Mouse (Mus musculus) MEL (cell line): ENCODE data around the gene Hnrnpul1. TPM values are rescaled to one million over a fixed set of nuclear protein-coding genes. Genes with fewer than 3 reads are reported as not detected.
A peak's percentile ranks its signal among the peaks of the same experiment; 100 is the strongest.

ENCODE experiments used
- DNase-seq: peaks from one replicate; pipeline ENCODE4 v3.0.0; 2011; ENCODE audit warnings: low read depth, low spot score
- H3K27ac ChIP-seq: 2 replicates; pipeline ENCODE4 v1.5.1; 2012; ENCODE audit warnings: low read depth, mild to moderate bottlenecking, control low read depth, low read length, moderate library complexity; ENCODE audit not compliant: control insufficient read depth
- H3K27me3 ChIP-seq, 2 experiments: fragments of 150-350 bp in 1 of 2; sonication (generic) in 1 of 2; 2 replicates each; pipeline ENCODE4 v1.6.1; 2012; ENCODE audit warnings: low read length in 2 of 2, mild to moderate bottlenecking in 2 of 2, improper control_type of control experiment in 1 of 2, moderate library complexity in 1 of 2; ENCODE audit not compliant: insufficient read depth in 2 of 2, control insufficient read depth in 1 of 2
- H3K36me3 ChIP-seq, 2 experiments: 2 replicates each; pipeline ENCODE4 v1.6.1; 2012 to 2014; ENCODE audit warnings: low read length in 2 of 2, improper control_type of control experiment in 1 of 2, inconsistent platforms in 1 of 2, mild to moderate bottlenecking in 1 of 2; ENCODE audit not compliant: insufficient read depth in 2 of 2, control insufficient read depth in 1 of 2
- H3K4me1 ChIP-seq, 2 experiments: fragments of 150-350 bp in 1 of 2; sonication (generic) in 1 of 2; 2 replicates each; pipeline ENCODE4 v1.6.1; 2012; ENCODE audit warnings: low read length in 2 of 2, improper control_type of control experiment in 1 of 2, mild to moderate bottlenecking in 1 of 2; ENCODE audit not compliant: insufficient read depth in 2 of 2, control insufficient read depth in 1 of 2
- H3K4me3 ChIP-seq, 2 experiments: fragments of 150-350 bp in 1 of 2; sonication (generic) in 1 of 2; 2 replicates each; pipeline ENCODE4 v1.5.1; 2012; ENCODE audit warnings: low read depth in 2 of 2, low read length in 2 of 2, mild to moderate bottlenecking in 2 of 2, moderate library complexity in 2 of 2, control low read depth in 1 of 2, improper control_type of control experiment in 1 of 2; ENCODE audit not compliant: control insufficient read depth in 1 of 2, insufficient read depth in 1 of 2
- H3K79me2 ChIP-seq: 2 replicates; pipeline ENCODE4 v1.6.1; 2012; ENCODE audit warnings: mild to moderate bottlenecking, low read length, moderate library complexity; ENCODE audit not compliant: control insufficient read depth, poor library complexity, insufficient read depth
- H3K9ac ChIP-seq: 2 replicates; pipeline ENCODE4 v1.6.1; 2012; ENCODE audit warnings: low read depth, mild to moderate bottlenecking, control low read depth, low read length, moderate library complexity; ENCODE audit not compliant: control insufficient read depth, poor library complexity, severe bottlenecking
- H3K9me3 ChIP-seq: fragments of 150-350 bp; sonication (generic); replicated peaks from 2 replicates; pipeline ENCODE4 v1.6.1; 2012; ENCODE audit warnings: mild to moderate bottlenecking, low read length, improper control_type of control experiment, moderate library complexity; ENCODE audit not compliant: insufficient read depth
- CHD1 ChIP-seq: IDR thresholded peaks from 2 replicates; pipeline ENCODE4 v1.6.1; 2012; ENCODE audit warnings: low read depth, mild to moderate bottlenecking, inconsistent platforms, low read length, improper control_type of control experiment
- ETS1 ChIP-seq: IDR thresholded peaks from 2 replicates; pipeline ENCODE4 v1.6.1; 2012; ENCODE audit warnings: low read depth, mild to moderate bottlenecking, inconsistent platforms, low read length, improper control_type of control experiment, moderate library complexity
- HCFC1 ChIP-seq: IDR thresholded peaks from 2 replicates; pipeline ENCODE4 v1.6.1; 2012; ENCODE audit warnings: low read depth, mild to moderate bottlenecking, inconsistent platforms, low read length, improper control_type of control experiment, moderate library complexity
- JUND ChIP-seq: IDR thresholded peaks from 2 replicates; pipeline ENCODE4 v1.6.1; 2011; ENCODE audit warnings: low read depth, mild to moderate bottlenecking, improper control_type of control experiment, low read length
- MYB ChIP-seq: IDR thresholded peaks from 2 replicates; pipeline ENCODE4 v1.6.1; 2011; ENCODE audit warnings: mild to moderate bottlenecking, low read depth, low read length, improper control_type of control experiment
- POLR2A ChIP-seq, 2 experiments: IDR thresholded peaks; 2 replicates each; pipeline ENCODE4 v1.6.1; 2011 to 2012; ENCODE audit warnings: low read length in 2 of 2, mild to moderate bottlenecking in 2 of 2, control low read depth in 1 of 2, improper control_type of control experiment in 1 of 2, low read depth in 1 of 2, moderate library complexity in 1 of 2; ENCODE audit not compliant: control insufficient read depth in 1 of 2, insufficient read depth in 1 of 2, poor library complexity in 1 of 2
- POLR2AphosphoS2 ChIP-seq: IDR thresholded peaks from 2 replicates; pipeline ENCODE4 v1.6.1; 2011; ENCODE audit warnings: low read length, improper control_type of control experiment
- POLR2AphosphoS5 ChIP-seq: IDR thresholded peaks from 2 replicates; pipeline ENCODE4 v1.6.1; 2012; ENCODE audit warnings: low read depth, borderline replicate concordance, mild to moderate bottlenecking, inconsistent platforms, low read length, moderate library complexity, mixed read lengths
- RCOR1 ChIP-seq: IDR thresholded peaks from 2 replicates; pipeline ENCODE4 v1.6.1; 2012; ENCODE audit warnings: low read depth, mild to moderate bottlenecking, inconsistent platforms, low read length, improper control_type of control experiment
- SMC3 ChIP-seq: IDR thresholded peaks from 2 replicates; pipeline ENCODE4 v1.6.1; 2011; ENCODE audit warnings: low read depth, low read length, improper control_type of control experiment
- TAL1 ChIP-seq: IDR thresholded peaks from 2 replicates; pipeline ENCODE4 v1.6.1; 2012; ENCODE audit warnings: mild to moderate bottlenecking, inconsistent platforms, low read length, moderate library complexity, mixed read lengths
- TCF12 ChIP-seq: IDR thresholded peaks from 2 replicates; pipeline ENCODE4 v1.6.1; 2014; ENCODE audit warnings: low read depth, mild to moderate bottlenecking, inconsistent platforms, low read length, improper control_type of control experiment, moderate library complexity
- ZC3H11A ChIP-seq: IDR thresholded peaks from 2 replicates; pipeline ENCODE4 v1.6.1; 2012; ENCODE audit warnings: low read depth, mild to moderate bottlenecking, inconsistent platforms, low read length, improper control_type of control experiment
- ZMIZ1 ChIP-seq: IDR thresholded peaks from 2 replicates; pipeline ENCODE4 v1.6.1; 2012; ENCODE audit warnings: low read depth, mild to moderate bottlenecking, inconsistent platforms, low read length, improper control_type of control experiment, moderate library complexity
- polyA plus RNA-seq, 2 experiments: library from polyadenylated mRNA; stranded (reverse) in 1 of 2; unstranded in 1 of 2; fragments of >175 nt in 1 of 2; fragments of >200 nt in 1 of 2; gene quantifications; 2 replicates each; pipeline versions ENCODE4 v1.2.1 to v1.2.4; 2012; ENCODE audit warnings: low replicate concordance in 2 of 2, low read depth in 1 of 2; ENCODE audit not compliant: insufficient read length in 2 of 2, insufficient read depth in 1 of 2, missing spikeins in 1 of 2
- total RNA-seq: library from RNA; depleted of rRNA; stranded (reverse); fragments of 300-350 nt; gene quantifications from 2 replicates; pipeline ENCODE4 v1.2.3, GENCODE M21; 2012

Hnrnpul1 gene
- total and polyA plus RNA-seq, 3 experiments = 56.1 to 215 (median 181) TPM

GRCm38 (mm10) chr7:25711731-25712197, 42.8 kb downstream of the Hnrnpul1 start:
- no peak overlapping the region for H3K4me3 ChIP-seq
- DNase-seq = peak; percentile 56
- H3K4me1 ChIP-seq = peaks cover 0 to 5% of the 10 kb centered on the region in 2 experiments; a peak in 1 of 4 replicates
- no peaks in the 10 kb centered on the region for H3K27me3 ChIP-seq
- peaks cover 0 to 3% of the 10 kb centered on the region in 2 experiments; a peak in 2 of 4 replicates for H3K36me3 ChIP-seq
- no peak overlapping the region for H3K9ac ChIP-seq
- H3K27ac ChIP-seq = peak overlapping the region; percentile 14; the same call in 1 of the 2 replicates
- TF ChIP-seq SMC3 = no peak
- TF ChIP-seq JUND = no peak
- peak; percentile 16; the same call in 1 of the 2 replicates for TF ChIP-seq ZMIZ1
- no peak for TF ChIP-seq ETS1
- no peak for TF ChIP-seq RCOR1
- TF ChIP-seq HCFC1 = no peak
- peak; percentile 34 for TF ChIP-seq POLR2AphosphoS2
- TF ChIP-seq POLR2AphosphoS5 = no peak
- no peak for TF ChIP-seq TAL1
- TF ChIP-seq TCF12 = no peak
- TF ChIP-seq ZC3H11A = no peak
- H3K9me3 ChIP-seq = no peaks in the 10 kb centered on the region
- no peaks in the 10 kb centered on the region for H3K79me2 ChIP-seq

GRCm38 (mm10) chr7:25711165-25711564, 43.4 kb downstream of the Hnrnpul1 start:
- DNase-seq = peak; percentile 20
- H3K9ac ChIP-seq = no peak overlapping the region
- TF ChIP-seq CHD1 (no peak), MYB (0 out of 2 replicates have a peak, but pooled peaks have one; percentile 30), POLR2A (IDR thresholded peaks at IDR 0.05; ENCODE audit: control insufficient read depth in 1 of 2, insufficient read depth in 1 of 2, low read depth in 1 of 2, low read length in 2 of 2, poor library complexity in 1 of 2) (0 out of 4 replicates have a peak, but pooled peaks of 1 of the 2 experiments have one; percentile 4), POLR2AphosphoS2 (peak; percentile 38; the same call in 1 of the 2 replicates), HCFC1 (no peak)
- peak overlapping the region; percentile 14; the same call in 1 of the 2 replicates for H3K27ac ChIP-seq
- H3K9me3 ChIP-seq = no peaks in the 10 kb centered on the region
- peaks cover 0 to 5% of the 10 kb centered on the region in 2 experiments; a peak in 1 of 4 replicates for H3K4me1 ChIP-seq
- H3K4me3 ChIP-seq = no peak overlapping the region
- H3K27me3 ChIP-seq = no peaks in the 10 kb centered on the region
- peaks cover 0 to 3% of the 10 kb centered on the region in 2 experiments; a peak in 2 of 4 replicates for H3K36me3 ChIP-seq
- no peaks in the 10 kb centered on the region for H3K79me2 ChIP-seq
